Mouse (Mus musculus): Measurements from ENCODE around the gene Gsx1. TPM values are rescaled to one million over a fixed set of nuclear protein-coding genes. Genes with fewer than 3 reads are reported as not detected.

Gene Gsx1
- total and polyA plus RNA-seq, 3 experiments, result not detected

DNA sequence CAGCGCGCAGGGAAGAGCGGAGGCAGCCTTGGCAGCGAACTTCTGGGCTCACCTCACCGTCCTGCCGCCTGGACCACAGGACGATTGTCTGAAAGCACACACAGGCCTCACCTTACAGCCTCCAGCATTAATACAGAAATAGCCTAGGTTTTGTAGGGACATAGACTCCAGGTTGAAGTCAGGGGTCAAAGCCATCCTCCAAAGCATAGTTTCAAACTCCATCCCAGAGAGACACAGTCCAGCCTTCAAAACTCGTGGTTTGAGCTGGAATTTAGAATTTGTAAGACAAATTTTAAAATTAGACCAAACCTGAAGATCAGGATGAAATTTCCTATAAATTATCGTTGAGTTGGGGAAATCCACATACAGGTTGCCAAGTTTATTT lies 4.1 kb downstream of the Gsx1 start:
- Histone ChIP-seq H3K79me2 (ENCODE audit: control insufficient read depth, insufficient read depth, low read length, poor library complexity) (no peaks in the 10 kb centered on the region), H3K4me1 (ENCODE audit: control insufficient read depth in 1 of 2, insufficient read depth in 2 of 2, low read length in 2 of 2) (no peaks in the 10 kb centered on the region), H3K4me3 (ENCODE audit: control insufficient read depth in 1 of 2, insufficient read depth in 1 of 2, low read depth in 2 of 2, low read length in 2 of 2) (no peak overlapping the region), H3K27me3 (ENCODE audit: control insufficient read depth in 1 of 2, insufficient read depth in 2 of 2, low read length in 2 of 2) (no peaks in the 10 kb centered on the region), H3K36me3 (ENCODE audit: control insufficient read depth in 1 of 2, insufficient read depth in 2 of 2, low read length in 2 of 2) (no peaks in the 10 kb centered on the region), H3K9ac (ENCODE audit: control insufficient read depth, low read depth, low read length, poor library complexity, severe bottlenecking) (no peak overlapping the region), H3K27ac (ENCODE audit: control insufficient read depth, low read depth, low read length) (no peak overlapping the region), H3K9me3 (replicated peaks; ENCODE audit: insufficient read depth, low read length) (no peaks in the 10 kb centered on the region)
- no peak for TF ChIP-seq RCOR1 (IDR thresholded peaks at IDR 0.05; ENCODE audit: low read depth, low read length)
- TF ChIP-seq ETS1 (IDR thresholded peaks at IDR 0.05; ENCODE audit: low read depth, low read length), result no peak
- no peak for TF ChIP-seq SIN3A (IDR thresholded peaks at IDR 0.05; ENCODE audit: low read length)
- TF ChIP-seq MAFK (IDR thresholded peaks at IDR 0.05; ENCODE audit: borderline replicate concordance, low read depth, low read length), result no peak
- TF ChIP-seq ZNF384 (IDR thresholded peaks at IDR 0.05; ENCODE audit: low read depth, low read length), result no peak
- no peak for TF ChIP-seq NELFE (IDR thresholded peaks at IDR 0.05; ENCODE audit: low read depth, low read length)
- TF ChIP-seq MYC (IDR thresholded peaks at IDR 0.05; ENCODE audit: low read depth, low read length), result no peak
- TF ChIP-seq TAL1 (IDR thresholded peaks at IDR 0.05; ENCODE audit: low read length), result no peak
- no peak for TF ChIP-seq BHLHE40 (IDR thresholded peaks at IDR 0.05; ENCODE audit: borderline replicate concordance, low read depth, low read length)
- TF ChIP-seq CTCF (IDR thresholded peaks at IDR 0.05 in 2 of 3, conservative IDR thresholded peaks at IDR 0.05 in 1 of 3; ENCODE audit: control insufficient read depth in 1 of 3, insufficient read depth in 1 of 3, low read depth in 2 of 3, low read length in 3 of 3, poor library complexity in 1 of 3, severe bottlenecking in 1 of 3), result no peak
- TF ChIP-seq ELF1 (IDR thresholded peaks at IDR 0.05; ENCODE audit: low read depth, low read length), result no peak
- TF ChIP-seq SMC3 (IDR thresholded peaks at IDR 0.05; ENCODE audit: low read depth, low read length), result no peak
- DNase-seq (ENCODE audit: low read depth, low spot score), result no peak

- Histone ChIP-seq H3K79me2 (ENCODE audit: control insufficient read depth, insufficient read depth, low read length, poor library complexity) (no peaks in the 10 kb centered on the region), H3K4me1 (ENCODE audit: control insufficient read depth in 1 of 2, insufficient read depth in 2 of 2, low read length in 2 of 2) (no peaks in the 10 kb centered on the region), H3K9me3 (replicated peaks; ENCODE audit: insufficient read depth, low read length) (no peaks in the 10 kb centered on the region), H3K27me3 (ENCODE audit: control insufficient read depth in 1 of 2, insufficient read depth in 2 of 2, low read length in 2 of 2) (no peaks in the 10 kb centered on the region), H3K4me3 (ENCODE audit: control insufficient read depth in 1 of 2, insufficient read depth in 1 of 2, low read depth in 2 of 2, low read length in 2 of 2) (no peak overlapping the region), H3K9ac (ENCODE audit: control insufficient read depth, low read depth, low read length, poor library complexity, severe bottlenecking) (no peak overlapping the region), H3K36me3 (ENCODE audit: control insufficient read depth in 1 of 2, insufficient read depth in 2 of 2, low read length in 2 of 2) (no peaks in the 10 kb centered on the region), H3K27ac (ENCODE audit: control insufficient read depth, low read depth, low read length) (no peak overlapping the region)
- no peak for DNase-seq (ENCODE audit: low read depth, low spot score)
- no peak for TF ChIP-seq BHLHE40 (IDR thresholded peaks at IDR 0.05; ENCODE audit: borderline replicate concordance, low read depth, low read length)
Measured at GRCm38 (mm10) chr5:147204905-147205304, 16.4 kb downstream of the Gsx1 start.

- H3K27me3 ChIP-seq (ENCODE audit: control insufficient read depth in 1 of 2, insufficient read depth in 2 of 2, low read length in 2 of 2), result no peaks in the 10 kb centered on the region
Measured at GRCm38 (mm10) chr5:147207852-147208251, 19.4 kb downstream of the Gsx1 start.

More at GRCm38 (mm10) chr5:147207852-147208251, 19.4 kb downstream of the Gsx1 start:
- Histone ChIP-seq H3K9me3 (replicated peaks; ENCODE audit: insufficient read depth, low read length) (no peaks in the 10 kb centered on the region), H3K4me1 (ENCODE audit: control insufficient read depth in 1 of 2, insufficient read depth in 2 of 2, low read length in 2 of 2) (no peaks in the 10 kb centered on the region), H3K79me2 (ENCODE audit: control insufficient read depth, insufficient read depth, low read length, poor library complexity) (no peaks in the 10 kb centered on the region), H3K4me3 (ENCODE audit: control insufficient read depth in 1 of 2, insufficient read depth in 1 of 2, low read depth in 2 of 2, low read length in 2 of 2) (no peak overlapping the region), H3K36me3 (ENCODE audit: control insufficient read depth in 1 of 2, insufficient read depth in 2 of 2, low read length in 2 of 2) (no peaks in the 10 kb centered on the region), H3K9ac (ENCODE audit: control insufficient read depth, low read depth, low read length, poor library complexity, severe bottlenecking) (no peak overlapping the region), H3K27ac (ENCODE audit: control insufficient read depth, low read depth, low read length) (no peak overlapping the region)
- no peak for DNase-seq (ENCODE audit: low read depth, low spot score)
- no peak for TF ChIP-seq GABPA (IDR thresholded peaks at IDR 0.05; ENCODE audit: low read depth, low read length)
- peak; percentile 86; the same call in 1 of the 2 replicates for TF ChIP-seq POLR2AphosphoS5 (IDR thresholded peaks at IDR 0.05; ENCODE audit: borderline replicate concordance, low read depth, low read length)
- TF ChIP-seq SIN3A (IDR thresholded peaks at IDR 0.05; ENCODE audit: low read length), result no peak
- TF ChIP-seq ZMIZ1 (IDR thresholded peaks at IDR 0.05; ENCODE audit: low read depth, low read length), result no peak
